ENCODE assay signal across 8 mouse cellular contexts in the genomic region with DNA sequence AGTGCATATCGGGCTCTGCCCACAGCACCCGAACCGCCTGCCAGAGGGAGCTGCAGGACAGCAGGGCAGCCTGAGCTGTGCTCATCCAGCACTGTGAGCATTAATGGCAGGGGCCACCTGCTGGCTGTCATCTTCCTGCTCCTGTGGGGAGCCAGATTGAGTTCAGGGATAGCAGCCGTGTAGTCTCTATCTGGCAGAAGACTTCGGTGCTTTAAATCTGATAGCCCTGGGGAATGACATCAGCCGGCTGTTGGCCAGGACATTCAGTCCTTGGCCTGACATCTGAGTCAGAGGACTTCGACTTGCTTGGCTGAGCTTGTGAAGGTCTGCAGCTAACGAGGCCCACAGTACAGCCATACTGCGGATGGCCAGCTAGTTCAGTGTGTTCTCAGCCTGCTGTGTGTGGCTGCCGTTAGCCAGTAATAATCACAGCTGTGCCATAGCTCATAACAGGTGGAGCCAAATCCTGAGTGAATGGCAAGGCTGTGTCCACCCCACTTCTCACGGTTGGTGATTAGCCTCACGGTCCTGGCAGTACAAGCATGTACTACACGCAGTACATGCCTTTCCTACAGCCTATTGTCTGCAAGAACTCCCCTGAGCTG. TPM values are rescaled to one million over a fixed set of nuclear protein-coding genes. Genes with fewer than 3 reads are reported as not detected.
DNase-seq lines count a peak whose midpoint lies in the region; ATAC-seq and TF ChIP-seq lines count a peak whose summit lies in the region.

No protein-coding gene starts in this region.

- no peak overlapping the region for H3K9ac ChIP-seq in forebrain, postnatal 0 days
- H3K9ac ChIP-seq in hindbrain, embryonic 12.5 days, result no peak overlapping the region
- H3K9ac ChIP-seq in limb, embryonic 14.5 days (ENCODE audit: low read depth, low read length, severe bottlenecking), result no peak overlapping the region
- no peak overlapping the region for H3K9ac ChIP-seq in midbrain, embryonic 16.5 days (ENCODE audit: low read depth, low read length)

- H3K4me2 ChIP-seq in forebrain, postnatal 0 days (ENCODE audit: low read depth), result no peak overlapping the region
- H3K4me2 ChIP-seq in hindbrain, embryonic 12.5 days (replicated peaks), result no peak overlapping the region
- H3K4me2 ChIP-seq in limb, embryonic 14.5 days (replicated peaks; ENCODE audit: low read depth, low read length, severe bottlenecking), result no peak overlapping the region
- H3K4me2 ChIP-seq in midbrain, embryonic 16.5 days (ENCODE audit: low read length), result no peak overlapping the region

- H3K4me3 ChIP-seq in forebrain, postnatal 0 days (ENCODE audit: low read depth, low read length), result no peak overlapping the region
- H3K4me3 ChIP-seq in hindbrain, embryonic 12.5 days, result no peak overlapping the region
- no peak overlapping the region for H3K4me3 ChIP-seq in limb, embryonic 14.5 days (replicated peaks; ENCODE audit: low read length)
- no peak overlapping the region for H3K4me3 ChIP-seq in midbrain, embryonic 16.5 days (ENCODE audit: low read depth, low read length)

- no peak for TF ChIP-seq POLR2A in limb, embryonic 14.5 days (IDR thresholded peaks at IDR 0.05; ENCODE audit: borderline replicate concordance, extremely low read depth, insufficient read depth, insufficient read length)

- H3K36me3 ChIP-seq in forebrain, postnatal 0 days (ENCODE audit: insufficient read depth), result no peaks in the 10 kb centered on the region
- no peaks in the 10 kb centered on the region for H3K36me3 ChIP-seq in hindbrain, embryonic 12.5 days
- H3K36me3 ChIP-seq in limb, embryonic 14.5 days (ENCODE audit: control insufficient read depth, insufficient read depth, low read length), result no peaks in the 10 kb centered on the region
- H3K36me3 ChIP-seq in midbrain, embryonic 16.5 days (ENCODE audit: control insufficient read depth, insufficient read depth, low read length), result no peaks in the 10 kb centered on the region

- H3K4me1 ChIP-seq in forebrain, postnatal 0 days (ENCODE audit: insufficient read depth), result no peaks in the 10 kb centered on the region
- peaks cover 10% of the 10 kb centered on the region for H3K4me1 ChIP-seq in hindbrain, embryonic 12.5 days
- peaks cover 9% of the 10 kb centered on the region for H3K4me1 ChIP-seq in limb, embryonic 14.5 days (ENCODE audit: control insufficient read depth, insufficient read depth, low read length)
- H3K4me1 ChIP-seq in midbrain, embryonic 16.5 days (ENCODE audit: control insufficient read depth, insufficient read depth, low read length), result peaks cover 9% of the 10 kb centered on the region; the same call in 1 of the 2 replicates

- peak; percentile 56 for TF ChIP-seq CTCF in forebrain, postnatal 0 days (IDR thresholded peaks at IDR 0.05; ENCODE audit: low read depth)

- ATAC-seq in forebrain, postnatal 0 days, result peak; percentile 80
- ATAC-seq in hindbrain, embryonic 12.5 days (ENCODE audit: low FRiP score), result peak; percentile 72
- ATAC-seq in limb, embryonic 14.5 days (ENCODE audit: low FRiP score, low read depth), result peak; percentile 90
- ATAC-seq in midbrain, embryonic 16.5 days, result peak; percentile 81

- H3K27me3 ChIP-seq in forebrain, postnatal 0 days (ENCODE audit: insufficient read depth, low read length), result no peaks in the 10 kb centered on the region
- no peaks in the 10 kb centered on the region for H3K27me3 ChIP-seq in hindbrain, embryonic 12.5 days
- no peaks in the 10 kb centered on the region for H3K27me3 ChIP-seq in limb, embryonic 14.5 days (ENCODE audit: control insufficient read depth, insufficient read depth, low read length)
- no peaks in the 10 kb centered on the region for H3K27me3 ChIP-seq in midbrain, embryonic 16.5 days (ENCODE audit: control insufficient read depth, insufficient read depth, low read depth, low read length)

- peak; percentile 54 for DNase-seq in ZHBTc4 (ENCODE audit: low read depth, low spot score)
- DNase-seq in cerebellum, adult 11-12 months, result peak; percentile 70
- DNase-seq in forebrain, postnatal 0 days, result no peak
- DNase-seq in limb, embryonic 14.5 days (ENCODE audit: low spot score), result peak; percentile 88
- no peak for DNase-seq in frontal cortex, postnatal 25 days (ENCODE audit: low spot score in 2 of 2)
- DNase-seq in right cerebral cortex, postnatal 25 days, result no peak

- no peak overlapping the region for H3K27ac ChIP-seq in forebrain, postnatal 0 days (ENCODE audit: low read depth, low read length)
- H3K27ac ChIP-seq in hindbrain, embryonic 12.5 days, result peak overlapping the region; percentile 55
- peak overlapping the region; percentile 74 for H3K27ac ChIP-seq in limb, embryonic 14.5 days (replicated peaks; ENCODE audit: low read depth, low read length)
- peak overlapping the region; percentile 50; the same call in 1 of the 2 replicates for H3K27ac ChIP-seq in midbrain, embryonic 16.5 days (ENCODE audit: low read length)

- WGBS in forebrain, postnatal 0 days, result 33% methylated on average over 13 of the region's 13 CpGs
- 48% methylated on average over 13 of the region's 13 CpGs for WGBS in hindbrain, embryonic 12.5 days
- 34% methylated on average over 13 of the region's 13 CpGs for WGBS in limb, embryonic 14.5 days
- 34% methylated on average over 13 of the region's 13 CpGs for WGBS in midbrain, embryonic 16.5 days

- no peaks in the 10 kb centered on the region for H3K9me3 ChIP-seq in forebrain, postnatal 0 days (ENCODE audit: low read length)
- no peaks in the 10 kb centered on the region for H3K9me3 ChIP-seq in hindbrain, embryonic 12.5 days (replicated peaks)
- no peaks in the 10 kb centered on the region for H3K9me3 ChIP-seq in limb, embryonic 14.5 days (ENCODE audit: control insufficient read depth, low read length)
- H3K9me3 ChIP-seq in midbrain, embryonic 16.5 days (replicated peaks; ENCODE audit: control insufficient read depth, low read length, poor library complexity, severe bottlenecking), result no peaks in the 10 kb centered on the region

RNA-seq across cellular contexts. Expression of gene Fignl1, which starts 35.7 kb away (rescaled TPM):
- 4.8 and 7.8 TPM in 2 replicates for total RNA-seq in forebrain, postnatal 0 days (2014; rRNA removed)
- polyA plus RNA-seq in forebrain, postnatal 0 days (2015; fragmentation: Nextera tagmentation; extraction: Ambion mirVana), result 4.4 and 4.9 TPM in 2 replicates
- 41.0 and 41.1 TPM in 2 replicates for polyA plus RNA-seq in hindbrain, embryonic 12.5 days (2016; fragmentation: Nextera tagmentation; extraction: Ambion mirVana)
- 20.0 and 21.2 TPM in 2 replicates for polyA plus RNA-seq in limb, embryonic 14.5 days (2012; rRNA removed)
- 43.2 and 46.5 TPM in 2 replicates for polyA plus RNA-seq in limb, embryonic 14.5 days (2014; fragmentation: Nextera tagmentation; extraction: Ambion mirVana)
- polyA plus RNA-seq in midbrain, embryonic 16.5 days (2015; fragmentation: Nextera tagmentation; extraction: Ambion mirVana), result 7.1 and 8.7 TPM in 2 replicates

RNA-seq across cellular contexts. Expression of gene Ddc, which starts 53.5 kb away (rescaled TPM):
- 7.2 and 13.6 TPM in 2 replicates for total RNA-seq in forebrain, postnatal 0 days (2014; rRNA removed)
- polyA plus RNA-seq in forebrain, postnatal 0 days (2015; fragmentation: Nextera tagmentation; extraction: Ambion mirVana), result 5.6 and 8.6 TPM in 2 replicates
- polyA plus RNA-seq in hindbrain, embryonic 12.5 days (2016; fragmentation: Nextera tagmentation; extraction: Ambion mirVana), result 8.3 and 12.4 TPM in 2 replicates
- 10.9 and 12.6 TPM in 2 replicates for polyA plus RNA-seq in limb, embryonic 14.5 days (2012; rRNA removed)
- polyA plus RNA-seq in limb, embryonic 14.5 days (2014; fragmentation: Nextera tagmentation; extraction: Ambion mirVana), result 16.5 and 20.7 TPM in 2 replicates
- 18.4 and 21.7 TPM in 2 replicates for polyA plus RNA-seq in midbrain, embryonic 16.5 days (2015; fragmentation: Nextera tagmentation; extraction: Ambion mirVana)

Comparison
In these comparisons a context has a peak if more than half of its experiments do, and no peak if none do; other contexts are left out.
1. DNase-seq: peak in ZHBTc4 (single experiment), cerebellum, adult 11-12 months (single experiment) and limb, embryonic 14.5 days (single experiment); none in forebrain, postnatal 0 days (single experiment), frontal cortex, postnatal 25 days (0 of 2) and right cerebral cortex, postnatal 25 days (single experiment).
2. Peak in every context shown above with its lines, with median percentiles within 50 percentile points of each other: ATAC-seq.